Mouse (Mus musculus): Measurements from ENCODE around the gene Actg1.

Actg1 gene

DNA sequence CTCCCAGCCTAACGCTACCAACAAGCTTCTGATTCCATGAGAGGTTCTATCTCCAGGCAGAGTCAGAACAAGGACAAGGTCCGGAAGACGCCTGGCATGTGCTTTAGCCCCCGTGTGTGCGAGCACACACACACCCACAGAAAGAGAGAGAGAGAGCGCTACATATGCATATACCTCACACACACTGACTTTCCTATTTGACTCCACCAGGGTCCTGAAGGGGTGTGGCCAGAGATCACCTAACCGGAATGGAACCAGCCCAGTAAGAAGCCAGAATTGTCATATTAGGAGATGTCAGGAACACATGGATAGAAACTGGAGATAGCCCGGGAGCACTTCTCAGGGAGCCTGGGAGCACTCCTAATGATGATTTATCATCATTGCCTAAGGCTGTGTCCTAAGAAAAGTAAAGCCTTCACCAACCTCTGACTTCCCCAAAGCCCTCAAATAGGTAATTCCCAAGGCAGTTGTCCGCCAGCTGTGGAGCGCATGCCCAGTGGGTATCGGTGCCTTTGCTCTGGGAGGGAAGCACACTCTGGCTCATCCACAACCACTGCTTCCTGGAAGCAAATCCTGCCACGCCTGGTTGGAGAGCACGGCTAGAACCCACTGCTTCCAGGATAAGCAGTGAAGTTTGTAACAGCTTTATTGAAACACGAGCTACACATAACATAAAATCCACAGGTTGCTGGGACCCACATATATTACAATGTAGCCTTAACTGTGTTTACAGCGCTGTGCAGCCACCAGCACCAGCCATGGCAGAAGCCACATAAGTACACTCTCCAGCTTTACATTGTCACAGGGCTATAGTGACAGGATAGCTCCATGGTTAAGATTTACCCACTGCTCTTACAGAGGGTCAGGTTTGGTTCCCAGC lies 39.7 kb downstream of the Actg1 start:
- no peak for DNase-seq (ENCODE audit: low read depth, low spot score)

DNA sequence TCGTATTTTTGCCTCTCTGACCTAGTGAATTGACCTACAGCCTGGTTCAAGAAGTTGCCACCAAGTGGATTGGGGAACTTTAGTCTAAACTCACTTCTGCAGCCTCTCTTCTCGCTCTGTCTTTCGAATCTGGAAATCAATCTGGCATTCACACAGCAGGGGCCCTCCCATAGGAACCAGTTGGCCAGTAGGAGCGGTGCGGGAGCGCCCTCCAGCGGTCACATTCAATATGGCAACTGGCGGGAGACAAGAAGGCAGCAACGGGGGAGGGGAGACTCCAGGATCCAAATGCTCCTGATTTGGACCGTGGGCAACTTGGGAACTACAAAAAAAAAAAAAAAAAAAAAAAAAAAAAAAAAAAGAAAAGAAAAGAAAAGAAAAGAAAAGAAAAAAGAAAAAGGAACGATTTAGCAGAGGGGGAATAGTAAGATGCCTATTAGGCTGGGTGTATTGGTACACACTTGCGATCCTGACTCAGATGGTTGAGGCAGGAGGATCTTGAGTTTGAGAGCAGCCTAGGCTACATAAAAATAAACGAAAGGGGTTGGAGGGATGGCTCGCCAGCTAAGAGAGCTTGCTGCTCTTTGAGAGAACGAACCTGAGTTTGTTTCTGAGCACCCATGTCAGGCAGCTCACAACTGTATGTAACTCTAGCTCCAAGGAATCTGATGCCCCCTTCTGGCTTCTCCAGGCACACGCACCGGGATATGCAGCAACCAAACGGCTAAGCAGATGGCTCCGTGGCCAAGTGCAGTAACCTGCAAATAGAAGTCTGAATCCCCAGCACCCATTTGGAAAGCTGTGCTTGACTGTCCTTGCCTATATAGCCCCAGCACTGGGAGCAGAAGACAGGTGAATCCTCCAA lies 40.5 kb downstream of the Actg1 start:
- DNase-seq (ENCODE audit: low read depth, low spot score): peak; percentile 89

DNA sequence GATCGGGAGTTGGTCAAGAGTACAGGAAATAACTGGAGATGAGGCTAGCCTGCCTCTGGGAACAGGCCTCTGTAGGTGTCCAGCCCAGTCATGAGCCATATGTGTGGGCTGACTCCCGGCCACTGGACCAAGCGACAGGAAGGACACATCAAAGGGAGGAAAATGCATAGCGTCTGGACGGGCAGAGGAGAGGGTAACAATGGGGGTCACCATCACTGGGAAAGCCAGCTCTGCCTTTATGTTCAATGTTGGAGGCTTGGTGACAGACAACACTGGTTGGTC lies 41.3 kb downstream of the Actg1 start:
- no peak for DNase-seq (ENCODE audit: low read depth, low spot score)

DNA sequence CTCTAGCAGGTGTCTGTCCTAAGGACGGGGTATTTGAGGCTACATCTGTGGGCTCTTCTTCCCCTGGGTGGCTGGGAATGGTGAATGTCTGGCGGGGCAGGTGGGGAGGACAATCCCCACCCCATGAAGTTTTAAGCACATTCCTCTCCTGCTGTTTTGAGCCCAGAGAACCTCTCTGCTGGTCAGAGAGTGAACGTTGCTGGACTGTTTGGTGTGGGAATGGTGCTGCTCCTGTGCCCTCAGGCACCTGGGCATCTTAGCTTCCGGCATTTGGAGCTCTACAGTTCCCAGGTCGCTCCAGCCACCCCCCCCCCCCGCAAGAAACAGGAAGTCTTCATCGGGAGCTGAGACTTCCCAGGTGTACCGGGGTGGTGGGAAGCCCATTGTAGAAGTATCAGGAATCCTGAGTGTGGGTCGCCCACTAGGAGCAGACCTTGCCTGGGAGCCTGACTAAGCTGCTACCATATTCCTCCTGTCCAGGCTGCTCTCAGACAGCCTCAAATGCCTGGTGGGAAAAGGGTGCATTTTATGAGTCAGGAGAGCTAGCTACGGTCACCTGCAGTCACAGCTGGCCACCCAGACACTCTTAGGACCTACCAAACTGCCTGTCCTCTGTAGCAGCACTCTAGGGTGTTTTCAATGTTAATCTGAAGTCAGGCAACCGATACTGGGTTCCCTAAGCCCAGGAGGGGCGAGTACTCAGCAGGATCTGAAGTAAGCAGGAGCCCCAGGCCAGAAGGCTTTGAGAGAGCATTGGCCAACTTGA lies 41.8 kb downstream of the Actg1 start:
- DNase-seq (ENCODE audit: low read depth, low spot score): no peak

DNA sequence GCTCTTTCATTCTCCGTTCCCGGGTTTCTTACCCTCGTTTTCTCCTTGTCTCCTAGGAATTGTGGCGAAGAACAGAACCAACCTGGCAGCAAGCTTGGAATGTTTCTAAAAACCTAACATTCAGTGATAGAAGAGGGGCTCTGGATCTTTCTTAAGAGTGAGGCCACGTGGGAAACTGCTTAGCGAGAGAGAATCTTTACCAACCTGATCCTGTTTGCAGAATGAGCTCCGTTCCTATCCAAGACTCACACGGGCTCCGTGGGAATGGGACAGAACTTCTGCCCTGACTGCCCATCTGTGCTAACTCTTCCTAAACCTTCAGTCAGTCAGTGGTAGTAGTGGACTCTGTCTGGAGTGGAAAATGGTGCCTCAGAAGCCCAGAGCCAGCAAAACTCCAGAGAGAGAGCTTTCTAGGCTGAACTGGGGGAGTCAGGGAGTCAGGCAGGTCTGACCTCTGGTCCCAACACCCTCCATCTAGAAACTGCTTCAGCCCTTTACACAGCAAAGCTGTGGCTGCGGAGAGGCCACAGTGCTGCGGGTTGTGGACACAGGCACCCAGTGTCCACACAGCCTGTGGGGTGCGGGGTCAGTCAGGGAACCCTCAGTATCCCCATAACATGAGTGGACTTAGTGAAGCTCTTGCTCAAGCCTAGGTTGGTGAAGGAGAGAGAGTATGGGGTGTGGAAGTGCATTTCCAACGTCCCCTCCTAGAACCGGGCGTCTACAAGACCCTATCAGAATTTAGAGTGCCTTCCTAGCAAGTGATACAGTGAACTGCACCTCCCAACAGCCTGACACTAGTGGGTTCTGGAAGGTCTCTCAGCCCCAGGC lies 42.6 kb downstream of the Actg1 start:
- no peak for DNase-seq (ENCODE audit: low read depth, low spot score)

DNA sequence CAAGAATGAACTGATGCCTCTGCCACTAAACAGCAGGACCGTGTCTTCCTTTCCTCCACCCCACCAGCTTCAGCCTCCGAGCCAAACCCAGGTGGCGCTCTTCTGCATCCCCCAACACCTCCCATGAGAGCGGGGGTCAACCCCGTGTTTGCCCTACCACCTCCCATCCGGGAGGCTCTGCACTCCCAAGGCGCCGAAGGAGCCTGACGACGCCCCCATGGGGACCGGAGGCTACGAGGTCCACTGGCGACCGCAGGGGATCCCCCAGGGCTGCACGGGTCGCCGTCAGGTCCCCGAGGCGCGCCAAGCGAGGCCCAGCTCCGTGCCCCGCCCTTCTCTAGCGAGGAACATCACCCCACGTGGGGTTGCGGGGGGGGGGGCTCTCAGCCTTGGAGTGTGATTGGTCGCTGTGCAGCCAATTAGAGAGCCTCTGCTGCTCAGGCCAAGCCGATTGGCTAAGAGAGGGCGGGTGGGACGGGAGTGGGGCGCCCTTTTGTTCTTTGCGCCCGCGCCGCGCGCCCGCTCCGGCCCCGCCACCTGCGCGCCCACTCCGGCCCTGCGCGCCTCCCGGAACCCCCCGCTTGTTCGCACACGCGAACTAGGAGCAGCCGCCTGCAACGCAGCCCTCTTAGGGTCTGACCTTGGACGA lies 43.3 kb downstream of the Actg1 start:
- peak; percentile 96 for DNase-seq (ENCODE audit: low read depth, low spot score)

DNA sequence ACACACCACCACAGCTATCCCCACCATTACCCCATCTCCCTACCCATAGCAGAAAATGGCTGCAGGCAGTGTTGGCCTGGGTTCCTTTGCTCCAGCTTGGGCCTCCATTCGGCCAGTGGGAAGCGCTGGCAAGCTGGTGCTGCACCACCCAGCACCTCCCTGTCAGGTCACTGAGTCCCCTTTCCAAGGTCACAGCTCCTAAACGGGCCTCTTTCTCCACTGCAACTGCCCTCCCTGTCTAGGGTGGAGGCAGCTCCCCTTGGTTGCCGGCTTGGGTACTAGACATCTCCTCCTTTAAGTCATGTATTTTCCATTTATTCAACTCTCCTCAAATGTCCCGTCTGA lies 44.0 kb downstream of the Actg1 start:
- DNase-seq (ENCODE audit: low read depth, low spot score): no peak

DNA sequence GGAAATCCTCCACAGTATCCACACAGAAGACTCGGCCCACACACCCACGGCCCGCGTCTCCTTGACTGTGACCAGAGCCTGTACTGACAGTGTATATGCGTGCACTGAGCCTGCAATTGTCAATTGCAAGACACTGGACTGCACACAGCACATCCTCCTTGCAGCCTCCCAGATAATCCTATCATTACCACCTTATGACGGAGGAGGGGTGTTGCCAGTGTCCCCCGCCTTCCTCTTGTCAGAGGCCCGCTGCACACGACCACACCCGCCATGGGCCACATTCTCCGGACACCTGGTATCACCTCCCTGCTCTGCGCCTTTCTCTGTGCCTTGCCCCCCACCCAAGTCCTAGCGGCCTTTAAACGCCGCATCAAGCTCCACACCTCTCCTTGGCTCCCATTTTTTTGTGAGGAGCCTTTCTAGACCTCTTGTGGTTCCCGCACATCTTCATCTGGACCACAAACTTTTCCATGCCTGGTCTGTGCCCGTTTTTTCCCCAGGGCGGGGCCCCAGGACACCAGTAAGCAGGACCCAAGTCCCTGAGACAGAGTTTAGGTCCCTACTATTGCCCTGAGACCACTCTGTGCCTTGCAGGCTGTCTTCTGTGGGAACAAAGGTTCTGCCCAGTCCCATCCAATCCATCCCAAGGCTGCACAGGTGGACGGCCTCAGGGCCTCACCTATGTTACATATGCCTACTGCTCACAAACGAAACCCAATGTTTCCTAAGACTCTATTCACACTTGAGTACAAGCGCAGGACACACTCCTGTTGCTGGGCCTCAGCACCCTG lies 44.6 kb downstream of the Actg1 start:
- no peak for DNase-seq (ENCODE audit: low read depth, low spot score)

DNA sequence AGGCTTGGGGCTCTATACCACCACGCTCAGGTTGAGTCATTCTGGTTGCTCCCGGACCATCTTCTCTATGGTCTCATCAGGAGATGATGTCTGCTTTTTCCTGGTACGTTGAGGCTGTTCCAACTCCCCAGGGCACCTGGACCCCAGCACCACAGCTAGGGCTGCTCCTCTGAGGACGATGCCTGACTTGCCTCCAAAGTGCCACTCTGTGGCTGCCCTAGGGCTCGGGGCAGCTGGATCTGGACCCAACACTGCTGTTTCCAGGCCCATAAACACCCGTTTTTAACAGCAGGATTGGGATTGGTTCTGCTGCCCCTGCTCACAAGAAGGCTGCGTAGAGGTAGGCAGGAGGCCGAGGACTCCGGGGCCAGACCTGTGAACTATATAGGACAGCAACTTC lies 45.2 kb downstream of the Actg1 start:
- no peak for DNase-seq (ENCODE audit: low read depth, low spot score)

DNA sequence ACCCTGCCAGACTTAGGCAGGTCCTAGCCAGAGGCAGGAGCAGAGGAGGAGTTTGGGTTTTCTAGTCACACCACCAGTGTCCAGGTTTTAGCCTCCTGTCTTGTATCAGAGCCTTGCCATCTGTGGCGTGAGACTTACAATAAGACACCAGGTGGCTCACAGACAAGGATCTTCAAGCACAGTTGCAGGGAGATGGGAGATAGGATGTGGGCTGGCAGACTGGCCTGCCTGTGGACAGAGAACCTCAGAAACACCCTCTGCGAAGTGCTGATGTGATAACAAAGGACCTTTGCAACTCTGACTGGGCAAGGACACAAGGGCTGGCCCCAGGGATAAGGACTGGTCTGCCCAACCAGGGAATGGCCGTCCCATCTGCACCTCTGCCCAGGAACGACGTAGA lies 48.9 kb downstream of the Actg1 start:
- DNase-seq (ENCODE audit: low read depth, low spot score): no peak

DNA sequence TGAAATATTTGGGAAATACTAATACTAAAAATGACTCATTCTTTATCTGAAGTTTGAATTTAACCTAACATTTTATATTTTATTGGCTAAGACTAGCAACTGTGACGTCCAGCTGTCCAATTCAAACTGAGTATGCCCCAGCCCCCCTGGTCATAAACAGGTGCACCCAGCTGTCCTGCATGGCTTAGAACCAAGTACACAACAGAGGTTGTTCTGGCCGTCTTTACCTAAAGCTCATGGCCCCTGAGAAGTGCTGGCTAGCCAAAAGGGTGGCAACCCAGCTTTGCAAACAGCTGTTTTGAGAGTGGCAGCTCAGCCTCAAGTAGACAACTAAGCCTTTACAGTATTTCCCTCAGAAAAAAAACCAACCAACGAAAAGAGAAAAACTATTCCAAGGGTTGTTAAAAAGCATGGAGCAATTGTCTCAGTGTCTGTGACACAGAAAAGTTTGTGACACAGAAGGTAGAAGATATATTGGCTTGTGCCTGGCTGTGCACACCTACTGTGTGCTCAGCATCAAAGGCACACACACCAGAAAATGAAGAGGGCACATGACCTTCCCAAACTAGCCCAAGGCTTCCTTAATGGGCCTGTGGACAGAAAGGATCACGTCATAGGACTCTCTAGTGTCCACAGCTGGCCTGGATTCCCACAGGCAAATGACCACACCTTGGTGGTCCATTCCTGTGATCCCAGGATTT lies 49.8 kb downstream of the Actg1 start:
- no peak for DNase-seq (ENCODE audit: low read depth, low spot score)

DNA sequence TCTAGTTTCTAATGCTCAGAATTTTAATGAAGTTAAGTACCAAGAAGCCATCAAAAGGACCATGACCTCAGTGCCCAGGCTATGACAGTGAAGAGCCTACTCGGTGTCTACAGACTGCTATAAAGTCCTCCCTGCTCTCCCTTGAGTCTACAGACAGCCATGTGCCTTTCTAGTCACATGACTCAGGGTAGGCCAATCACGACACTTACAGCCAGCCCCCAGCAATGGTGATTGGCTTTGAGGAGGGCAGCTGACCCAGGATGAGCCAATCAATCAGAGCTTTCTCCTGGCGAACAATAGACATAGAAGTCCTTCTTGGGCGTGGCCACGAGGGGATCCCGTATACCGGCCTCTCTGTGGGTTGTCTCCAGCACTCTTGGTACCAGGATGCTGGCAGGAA lies 50.6 kb downstream of the Actg1 start:
- no peak for DNase-seq (ENCODE audit: low read depth, low spot score)

DNA sequence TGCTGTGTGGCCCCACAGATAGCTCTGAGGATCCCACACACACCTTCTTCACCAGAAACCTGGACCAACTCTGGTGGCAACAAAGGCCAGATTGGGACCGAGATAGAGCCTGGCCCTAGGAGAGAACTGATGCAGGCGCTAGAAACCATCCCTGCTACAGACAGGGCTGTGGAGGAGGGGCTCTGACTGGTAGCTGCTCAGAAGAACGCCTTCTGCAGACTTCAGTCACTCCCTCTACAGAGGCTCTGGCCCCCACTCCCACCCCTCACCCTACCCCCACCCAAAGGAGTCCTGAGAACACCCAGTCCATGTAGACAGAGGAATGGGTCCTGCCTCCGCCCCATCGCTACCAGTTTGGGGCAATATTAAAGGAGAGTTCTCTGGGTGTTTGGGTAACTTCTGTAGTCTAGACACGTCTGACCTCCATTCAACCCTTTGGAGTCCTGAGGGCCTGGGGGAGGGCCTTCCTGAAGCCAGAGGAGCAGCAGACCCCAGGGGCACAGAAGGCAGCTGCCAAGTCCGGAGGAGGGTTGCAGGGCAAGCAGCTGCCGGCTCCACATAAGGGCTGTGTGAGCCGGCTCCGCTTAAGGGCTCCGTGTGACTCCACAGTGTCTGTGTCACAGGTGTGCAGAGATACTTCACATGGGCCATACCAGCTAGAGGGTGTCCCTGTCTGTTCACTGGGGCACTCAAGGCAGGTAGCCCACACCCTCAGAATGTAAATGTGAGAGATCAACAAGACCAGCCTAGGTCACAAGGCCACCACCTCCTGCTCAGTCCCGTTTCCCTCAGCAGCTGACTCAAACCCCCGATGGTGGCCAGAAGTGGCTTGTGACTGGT lies 51.8 kb downstream of the Actg1 start:
- no peak for DNase-seq (ENCODE audit: low read depth, low spot score)

All from embryo, embryonic 11.5 days (tissue).